Mouse (Mus musculus) WW6 (cell line): ENCODE data around the gene Sox5.

Experiments
- DNase-seq: peaks from one replicate; pipeline ENCODE4 v3.0.0-alpha.2; 2013; ENCODE audit warnings: low read depth, low spot score

Gene Sox5

GRCm38 (mm10) chr6:144659115-144660108 lies 122.4 kb downstream of the Sox5 start:
- no peak for DNase-seq

GRCm38 (mm10) chr6:144652876-144653275 lies 128.9 kb downstream of the Sox5 start:
- DNase-seq: no peak

- DNase-seq: no peak
These were observed 132.9 kb downstream of the Sox5 start for GRCm38 (mm10) chr6:144648896-144649295.

GRCm38 (mm10) chr6:144648124-144648591 lies 133.6 kb downstream of the Sox5 start:
- DNase-seq: no peak

GRCm38 (mm10) chr6:144646331-144646730 lies 135.4 kb downstream of the Sox5 start:
- DNase-seq: no peak

GRCm38 (mm10) chr6:144645796-144646195 lies 136.0 kb downstream of the Sox5 start:
- DNase-seq: no peak

GRCm38 (mm10) chr6:144644711-144645110 lies 137.1 kb downstream of the Sox5 start:
- peak; percentile 22 for DNase-seq

- no peak for DNase-seq
These were observed 138.2 kb downstream of the Sox5 start for GRCm38 (mm10) chr6:144643601-144644000.

- DNase-seq: no peak
These were observed 139.9 kb downstream of the Sox5 start for GRCm38 (mm10) chr6:144641888-144642287.

- no peak for DNase-seq
These were observed 141.2 kb downstream of the Sox5 start for GRCm38 (mm10) chr6:144640591-144640990.

GRCm38 (mm10) chr6:144638547-144638946 lies 143.2 kb downstream of the Sox5 start:
- no peak for DNase-seq

GRCm38 (mm10) chr6:144627539-144628115 lies 154.2 kb downstream of the Sox5 start:
- DNase-seq: no peak

- no peak for DNase-seq
These were observed 160.5 kb downstream of the Sox5 start for GRCm38 (mm10) chr6:144621089-144621769.

- DNase-seq: no peak
These were observed 170.4 kb downstream of the Sox5 start for GRCm38 (mm10) chr6:144611383-144611791.

- no peak for DNase-seq
These were observed 170.9 kb downstream of the Sox5 start for GRCm38 (mm10) chr6:144610878-144611277.

GRCm38 (mm10) chr6:144602883-144603282 lies 178.9 kb downstream of the Sox5 start:
- DNase-seq: no peak

GRCm38 (mm10) chr6:144600351-144600750 lies 181.4 kb downstream of the Sox5 start:
- no peak for DNase-seq

- no peak for DNase-seq
These were observed 183.3 kb downstream of the Sox5 start for GRCm38 (mm10) chr6:144598324-144598973.

- no peak for DNase-seq
These were observed 185.1 kb downstream of the Sox5 start for GRCm38 (mm10) chr6:144596536-144597210.

GRCm38 (mm10) chr6:144584854-144585253 lies 196.9 kb downstream of the Sox5 start:
- DNase-seq: no peak
